Mouse (Mus musculus) midbrain, embryonic 10.5 days (tissue): ENCODE measurements at regions not wholly inside any gene's neighbourhood (a gene's known extent, or its start where the extent isn't known, plus 50 kb on each side); places are given as distances from the start of the nearest gene placed in this dataset.

ENCODE experiments used
- DNase-seq: peaks from one replicate; pipeline ENCODE4 v3.0.0-alpha.2; 2017; ENCODE audit warnings: low spot score
- H3K27ac ChIP-seq: fragments of 300-500 bp; sonication (generic); replicated peaks from 2 replicates; pipeline ENCODE4 v1.5.1; 2016; ENCODE audit warnings: mild to moderate bottlenecking
- H3K27me3 ChIP-seq: fragments of 300-500 bp; sonication (generic); 2 replicates; pipeline ENCODE4 v1.6.1; 2016; ENCODE audit warnings: low read depth, mild to moderate bottlenecking; ENCODE audit not compliant: poor library complexity, severe bottlenecking
- H3K36me3 ChIP-seq: fragments of 300-500 bp; sonication (generic); 2 replicates; pipeline ENCODE4 v1.6.1; 2016; ENCODE audit warnings: mild to moderate bottlenecking, moderate library complexity
- H3K4me1 ChIP-seq: fragments of 300-500 bp; sonication (generic); 2 replicates; pipeline ENCODE4 v1.6.1; 2016
- H3K4me3 ChIP-seq: fragments of 300-500 bp; sonication (generic); 2 replicates; pipeline ENCODE4 v1.5.1; 2016; ENCODE audit warnings: mild to moderate bottlenecking, moderate library complexity
- H3K9me3 ChIP-seq: fragments of 300-500 bp; sonication (generic); replicated peaks from 2 replicates; pipeline ENCODE4 v1.6.1; 2016; ENCODE audit warnings: mild to moderate bottlenecking
- WGBS: fragments of 180-500 bp; shearing (Covaris S2); methylation state at CpG from one replicate; pipeline ENCODE4 v1.1.7; 2016; 5-methylcytosine and 5-hydroxymethylcytosine counted together

DNA sequence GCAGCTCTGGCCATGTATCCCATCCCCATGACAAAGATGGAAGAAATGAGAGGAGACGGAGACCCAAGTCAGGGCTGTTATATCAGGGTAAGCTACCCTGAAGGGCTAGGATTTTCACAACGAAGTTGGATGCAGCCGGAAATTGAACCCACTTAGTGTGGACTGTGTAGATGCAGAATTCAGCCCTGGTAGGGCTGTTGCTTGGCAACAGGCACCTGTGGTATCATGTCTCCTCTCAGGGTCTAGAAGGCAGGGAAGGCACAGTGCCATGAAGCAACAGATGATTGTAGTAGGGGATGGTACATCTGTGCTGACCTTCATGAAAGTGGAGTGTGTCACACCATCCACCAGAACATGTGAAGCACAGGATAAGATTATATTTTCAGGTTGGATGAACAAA lies 51.2 kb upstream of the Zmat1 start:
- Histone ChIP-seq H3K36me3 (no peaks in the 10 kb centered on the region), H3K4me3 (no peak overlapping the region), H3K27ac (no peak overlapping the region), H3K9me3 (no peaks in the 10 kb centered on the region), H3K27me3 (peaks cover 90% of the 10 kb centered on the region), H3K4me1 (no peaks in the 10 kb centered on the region)
- no peak for DNase-seq
- 71% methylated on average over 3 of the region's 3 CpGs for WGBS

DNA sequence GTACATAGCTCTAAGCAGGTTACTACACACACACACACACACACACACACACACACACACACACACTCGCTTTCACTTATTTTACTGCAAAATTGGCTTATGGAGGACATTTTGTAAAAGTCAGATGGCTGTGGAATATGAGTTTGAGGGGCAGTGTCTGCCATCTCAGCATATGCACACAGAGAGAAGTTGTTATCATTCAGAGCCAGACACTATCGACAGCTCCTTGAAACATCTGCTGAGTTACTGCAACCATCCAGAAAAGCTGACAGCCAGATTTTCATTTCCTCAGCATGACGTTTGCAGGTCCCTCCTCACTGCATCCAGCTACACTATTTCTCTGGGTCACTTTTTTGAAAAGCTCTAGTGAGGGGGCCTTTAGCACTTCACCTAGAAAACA lies 49.9 kb upstream of the Zmat1 start:
- Histone ChIP-seq H3K36me3 (no peaks in the 10 kb centered on the region), H3K9me3 (no peaks in the 10 kb centered on the region), H3K27me3 (peaks cover 84% of the 10 kb centered on the region), H3K4me3 (no peak overlapping the region), H3K27ac (no peak overlapping the region), H3K4me1 (no peaks in the 10 kb centered on the region)
- whole genome bisulfite sequencing = 84% methylated on average over 3 of the region's 3 CpGs
- no peak for DNase-seq
